Mouse (Mus musculus) duodenum, adult 2 months (tissue): ENCODE results near the gene Impdh1. TPM values are rescaled to one million over a fixed set of nuclear protein-coding genes. Genes with fewer than 3 reads are reported as not detected.

Experiments
- polyA plus RNA-seq: library from polyadenylated mRNA; depleted of rRNA; stranded (reverse); fragments of >200 nt; gene quantifications from 2 replicates; pipeline ENCODE4 v1.2.3, GENCODE M21; 2012; ENCODE audit warnings: low replicate concordance; rRNA removed

Gene Impdh1
- polyA plus RNA-seq: 21.2 and 36.2 TPM in 2 replicates

DNA sequence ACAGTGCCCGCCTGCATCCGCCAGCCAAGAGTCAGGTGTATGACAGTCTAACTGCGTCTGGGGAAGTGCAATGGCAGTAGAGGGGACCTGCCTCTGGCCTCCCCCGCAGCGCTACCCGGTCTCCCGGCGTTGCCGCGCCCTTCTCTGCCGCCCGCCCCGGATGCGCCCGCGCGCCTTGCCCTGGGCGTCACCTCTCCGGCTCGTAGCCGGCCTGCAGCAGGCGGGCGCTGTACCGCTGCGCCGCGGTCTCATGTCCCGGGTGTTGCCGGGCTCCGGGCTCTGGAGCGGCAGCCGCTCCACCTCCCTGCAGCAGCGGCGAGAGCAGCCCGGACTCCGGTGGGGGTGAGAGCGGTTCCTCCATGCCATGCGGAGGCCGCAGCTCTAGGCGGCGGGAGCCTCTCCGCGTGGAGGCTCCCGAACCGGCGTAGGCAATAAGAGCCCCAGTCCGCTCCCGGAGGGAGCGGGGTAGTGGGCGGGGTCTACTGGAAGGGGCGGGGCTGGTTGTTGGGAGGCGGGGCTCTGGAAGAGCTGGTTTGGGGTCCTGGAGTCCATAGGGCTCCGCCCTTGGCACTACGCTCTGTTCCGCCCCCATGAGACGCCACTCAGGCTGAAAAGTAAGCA lies at the start of gene Impdh1:
TSS of gene Impdh1 (minus strand) at position 484 of the 621 bp plus-strand sequence.

DNA sequence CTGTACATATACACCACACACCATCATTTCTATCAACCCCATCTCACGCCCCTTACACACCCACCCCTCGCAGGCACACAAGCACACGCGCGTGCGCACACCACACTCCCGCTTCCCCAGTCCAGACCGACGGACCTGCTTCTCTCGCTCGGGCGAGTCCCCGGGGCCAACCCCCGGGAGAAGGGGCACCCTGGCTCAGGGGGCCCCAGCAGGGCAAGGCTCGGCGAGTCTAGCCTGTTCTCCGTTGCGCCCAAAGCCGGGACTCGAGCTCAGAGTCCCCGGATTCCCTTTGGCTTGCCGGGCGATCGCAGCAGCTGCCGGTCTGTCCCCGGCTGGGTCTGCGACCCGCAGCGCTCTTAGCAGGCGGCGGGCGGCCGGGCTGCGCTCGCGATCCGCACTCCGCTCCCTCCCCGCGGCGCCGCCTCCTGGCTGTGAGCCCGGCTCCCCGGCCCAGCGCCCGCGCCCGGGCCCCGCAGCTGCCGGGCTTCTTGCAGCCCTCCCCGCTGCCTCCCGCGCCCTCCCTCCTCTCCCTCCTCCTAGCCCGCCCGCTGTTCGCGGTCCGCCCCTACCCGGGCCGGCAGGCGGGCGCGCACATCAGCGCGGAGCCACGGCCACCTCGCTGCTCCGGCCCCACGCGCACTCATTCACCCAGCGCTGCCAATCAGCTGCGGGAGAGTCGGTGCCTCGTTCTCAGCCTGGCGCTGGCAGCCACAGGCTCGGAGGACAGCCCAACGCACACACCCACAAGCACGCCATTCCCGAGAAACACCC lies 37.1 kb downstream of the Impdh1 start, which contains the start of gene Prrt4:
TSS of gene Prrt4 (minus strand) at position 697 of the 771 bp plus-strand sequence.

GRCm38 (mm10) chr6:29164314-29165244 lies 51.6 kb downstream of the Impdh1 start, which contains the start of gene Rbm28:
Gene Rbm28, minus strand, starts transcription at chr6:29165006.

Other genes with a start within 250 kb of the Impdh1 start
- gene Lep, start 156.1 kb downstream of the Impdh1 start, polyA plus RNA-seq: 0.13 and 0.70 TPM in 2 replicates
- gene Rbm28, start 51.4 kb downstream of the Impdh1 start, polyA plus RNA-seq: 0.45 and 1.3 TPM in 2 replicates
- gene Prrt4, start 36.8 kb downstream of the Impdh1 start, polyA plus RNA-seq: 0.23 and 0.31 TPM in 2 replicates
- 5.1 and 22.3 TPM in 2 replicates for gene Hilpda, start 56.1 kb upstream of the Impdh1 start, polyA plus RNA-seq
- 0.39 and 0.56 TPM in 2 replicates for gene Fam71f2, start 63.2 kb upstream of the Impdh1 start, polyA plus RNA-seq
- not detected in 2 replicates for gene Fam71f1, start 102.8 kb upstream of the Impdh1 start, polyA plus RNA-seq
- 13.7 and 14.7 TPM in 2 replicates for gene Calu, start 131.7 kb upstream of the Impdh1 start, polyA plus RNA-seq
- gene Opn1sw, start 172.1 kb upstream of the Impdh1 start, polyA plus RNA-seq: not detected in 2 replicates
- gene Ccdc136, start 179.9 kb upstream of the Impdh1 start, polyA plus RNA-seq: 1.00 and 2.3 TPM in 2 replicates
- 4.8 and 9.1 TPM in 2 replicates for gene Flnc, start 216.9 kb upstream of the Impdh1 start, polyA plus RNA-seq